Mouse (Mus musculus): ENCODE measurements at regions not wholly inside any gene's neighbourhood (a gene's known extent, or its start where the extent isn't known, plus 50 kb on each side); places are given as distances from the start of the nearest gene placed in this dataset.

GRCm38 (mm10) chr10:92578872-92579271 is 143.3 kb downstream of the Nedd1 start:
- Histone ChIP-seq H3K9ac (replicated peaks; ENCODE audit: low read depth, low read length) (no peak overlapping the region), H3K4me1 (ENCODE audit: control insufficient read depth, insufficient read depth, low read length) (no peaks in the 10 kb centered on the region), H3K9me3 (ENCODE audit: control insufficient read depth, low read length) (no peaks in the 10 kb centered on the region), H3K4me2 (ENCODE audit: low read depth, low read length) (no peak overlapping the region), H3K36me3 (ENCODE audit: control insufficient read depth, insufficient read depth, low read length) (no peaks in the 10 kb centered on the region), H3K4me3 (ENCODE audit: low read depth, low read length) (no peak overlapping the region), H3K27me3 (ENCODE audit: control insufficient read depth, insufficient read depth, low read length) (no peaks in the 10 kb centered on the region), H3K27ac (ENCODE audit: low read depth, low read length) (no peak overlapping the region)
- 96% methylated on average over 2 of the region's 2 CpGs for WGBS
- ATAC-seq (ENCODE audit: low read depth), result no peak

- no peak overlapping the region for H3K4me3 ChIP-seq (ENCODE audit: low read depth, low read length)
- H3K4me2 ChIP-seq (ENCODE audit: low read depth, low read length), result no peak overlapping the region
- no peaks in the 10 kb centered on the region for H3K36me3 ChIP-seq (ENCODE audit: control insufficient read depth, insufficient read depth, low read length)
- no peak overlapping the region for H3K9ac ChIP-seq (replicated peaks; ENCODE audit: low read depth, low read length)
- no peaks in the 10 kb centered on the region for H3K27me3 ChIP-seq (ENCODE audit: control insufficient read depth, insufficient read depth, low read length)
- no peak overlapping the region for H3K27ac ChIP-seq (ENCODE audit: low read depth, low read length)
- no peaks in the 10 kb centered on the region for H3K4me1 ChIP-seq (ENCODE audit: control insufficient read depth, insufficient read depth, low read length)
- H3K9me3 ChIP-seq (ENCODE audit: control insufficient read depth, low read length), result no peaks in the 10 kb centered on the region
- ATAC-seq (ENCODE audit: low read depth), result no peak
Measured at GRCm38 (mm10) chr10:92570496-92570895, 151.7 kb downstream of the Nedd1 start.

- WGBS, result 29% methylated on average over 4 of the region's 4 CpGs
- Histone ChIP-seq H3K4me3 (ENCODE audit: low read depth, low read length) (no peak overlapping the region), H3K27ac (ENCODE audit: low read depth, low read length) (peak overlapping the region; percentile 29; the same call in 1 of the 2 replicates), H3K9ac (replicated peaks; ENCODE audit: low read depth, low read length) (no peak overlapping the region), H3K9me3 (ENCODE audit: control insufficient read depth, low read length) (no peaks in the 10 kb centered on the region), H3K36me3 (ENCODE audit: control insufficient read depth, insufficient read depth, low read length) (no peaks in the 10 kb centered on the region), H3K4me1 (ENCODE audit: control insufficient read depth, insufficient read depth, low read length) (peaks cover 16% of the 10 kb centered on the region), H3K27me3 (ENCODE audit: control insufficient read depth, insufficient read depth, low read length) (no peaks in the 10 kb centered on the region), H3K4me2 (ENCODE audit: low read depth, low read length) (no peak overlapping the region)
- no peak for ATAC-seq (ENCODE audit: low read depth)
Measured at GRCm38 (mm10) chr10:92557463-92557862, 164.8 kb downstream of the Nedd1 start.

- ATAC-seq (ENCODE audit: low read depth), result peak; percentile 72
- Histone ChIP-seq H3K4me2 (ENCODE audit: low read depth, low read length) (peak overlapping the region; percentile 35; the same call in 1 of the 2 replicates), H3K9ac (replicated peaks; ENCODE audit: low read depth, low read length) (no peak overlapping the region), H3K27ac (ENCODE audit: low read depth, low read length) (peak overlapping the region; percentile 45; the same call in 1 of the 2 replicates), H3K36me3 (ENCODE audit: control insufficient read depth, insufficient read depth, low read length) (no peaks in the 10 kb centered on the region), H3K9me3 (ENCODE audit: control insufficient read depth, low read length) (no peaks in the 10 kb centered on the region), H3K27me3 (ENCODE audit: control insufficient read depth, insufficient read depth, low read length) (no peaks in the 10 kb centered on the region), H3K4me1 (ENCODE audit: control insufficient read depth, insufficient read depth, low read length) (peaks cover 16% of the 10 kb centered on the region), H3K4me3 (ENCODE audit: low read depth, low read length) (no peak overlapping the region)
- 5% methylated on average over 8 of the region's 8 CpGs for WGBS
Measured at GRCm38 (mm10) chr10:92556526-92557422, 165.4 kb downstream of the Nedd1 start.

- Histone ChIP-seq H3K4me1 (ENCODE audit: control insufficient read depth, insufficient read depth, low read length) (peaks cover 16% of the 10 kb centered on the region), H3K9ac (replicated peaks; ENCODE audit: low read depth, low read length) (no peak overlapping the region)
Measured at GRCm38 (mm10) chr10:92555727-92556525, 166.3 kb downstream of the Nedd1 start.

GRCm38 (mm10) chr10:92553966-92554365 is 168.3 kb downstream of the Nedd1 start:
- ATAC-seq (ENCODE audit: low read depth), result no peak; the same call in 1 of the 2 replicates
- H3K27ac ChIP-seq (ENCODE audit: low read depth, low read length), result no peak overlapping the region
- no peak overlapping the region for H3K4me2 ChIP-seq (ENCODE audit: low read depth, low read length)
- no peak overlapping the region for H3K9ac ChIP-seq (replicated peaks; ENCODE audit: low read depth, low read length)
- no peaks in the 10 kb centered on the region for H3K27me3 ChIP-seq (ENCODE audit: control insufficient read depth, insufficient read depth, low read length)
- H3K4me3 ChIP-seq (ENCODE audit: low read depth, low read length), result no peak overlapping the region
- H3K4me1 ChIP-seq (ENCODE audit: control insufficient read depth, insufficient read depth, low read length), result peaks cover 16% of the 10 kb centered on the region
- no peaks in the 10 kb centered on the region for H3K9me3 ChIP-seq (ENCODE audit: control insufficient read depth, low read length)
- 55% methylated on average over 3 of the region's 3 CpGs for WGBS
- no peaks in the 10 kb centered on the region for H3K36me3 ChIP-seq (ENCODE audit: control insufficient read depth, insufficient read depth, low read length)

More at GRCm38 (mm10) chr10:92555727-92556525, 166.3 kb downstream of the Nedd1 start:
- WGBS, result 11% methylated on average over 13 of the region's 13 CpGs
- no peaks in the 10 kb centered on the region for H3K27me3 ChIP-seq (ENCODE audit: control insufficient read depth, insufficient read depth, low read length)
- peak overlapping the region; percentile 45; the same call in 1 of the 2 replicates for H3K27ac ChIP-seq (ENCODE audit: low read depth, low read length)
- ATAC-seq (ENCODE audit: low read depth), result peak; percentile 28; the same call in 1 of the 2 replicates
- H3K4me2 ChIP-seq (ENCODE audit: low read depth, low read length), result peak overlapping the region; percentile 35
- H3K4me3 ChIP-seq (ENCODE audit: low read depth, low read length), result no peak overlapping the region
- no peaks in the 10 kb centered on the region for H3K9me3 ChIP-seq (ENCODE audit: control insufficient read depth, low read length)
- no peaks in the 10 kb centered on the region for H3K36me3 ChIP-seq (ENCODE audit: control insufficient read depth, insufficient read depth, low read length)

- Histone ChIP-seq H3K4me2 (ENCODE audit: low read depth, low read length) (no peak overlapping the region), H3K36me3 (ENCODE audit: control insufficient read depth, insufficient read depth, low read length) (no peaks in the 10 kb centered on the region), H3K4me3 (ENCODE audit: low read depth, low read length) (no peak overlapping the region), H3K27me3 (ENCODE audit: control insufficient read depth, insufficient read depth, low read length) (no peaks in the 10 kb centered on the region), H3K27ac (ENCODE audit: low read depth, low read length) (no peak overlapping the region), H3K9ac (replicated peaks; ENCODE audit: low read depth, low read length) (no peak overlapping the region), H3K4me1 (ENCODE audit: control insufficient read depth, insufficient read depth, low read length) (no peaks in the 10 kb centered on the region), H3K9me3 (ENCODE audit: control insufficient read depth, low read length) (no peaks in the 10 kb centered on the region)
- 37% methylated on average over 4 of the region's 4 CpGs for WGBS
- ATAC-seq (ENCODE audit: low read depth), result no peak
Measured at GRCm38 (mm10) chr10:92548875-92549586, 173.2 kb downstream of the Nedd1 start.

GRCm38 (mm10) chr10:92538433-92538832 is 183.8 kb downstream of the Nedd1 start:
- WGBS, result 79% methylated on average over 4 of the region's 4 CpGs
- no peak overlapping the region for H3K4me2 ChIP-seq (ENCODE audit: low read depth, low read length)
- no peak overlapping the region for H3K4me3 ChIP-seq (ENCODE audit: low read depth, low read length)
- no peaks in the 10 kb centered on the region for H3K4me1 ChIP-seq (ENCODE audit: control insufficient read depth, insufficient read depth, low read length)
- H3K9ac ChIP-seq (replicated peaks; ENCODE audit: low read depth, low read length), result no peak overlapping the region
- no peaks in the 10 kb centered on the region for H3K36me3 ChIP-seq (ENCODE audit: control insufficient read depth, insufficient read depth, low read length)
- no peak overlapping the region for H3K27ac ChIP-seq (ENCODE audit: low read depth, low read length)
- H3K9me3 ChIP-seq (ENCODE audit: control insufficient read depth, low read length), result no peaks in the 10 kb centered on the region
- H3K27me3 ChIP-seq (ENCODE audit: control insufficient read depth, insufficient read depth, low read length), result no peaks in the 10 kb centered on the region
- no peak for ATAC-seq (ENCODE audit: low read depth)
